In the genomic region with DNA sequence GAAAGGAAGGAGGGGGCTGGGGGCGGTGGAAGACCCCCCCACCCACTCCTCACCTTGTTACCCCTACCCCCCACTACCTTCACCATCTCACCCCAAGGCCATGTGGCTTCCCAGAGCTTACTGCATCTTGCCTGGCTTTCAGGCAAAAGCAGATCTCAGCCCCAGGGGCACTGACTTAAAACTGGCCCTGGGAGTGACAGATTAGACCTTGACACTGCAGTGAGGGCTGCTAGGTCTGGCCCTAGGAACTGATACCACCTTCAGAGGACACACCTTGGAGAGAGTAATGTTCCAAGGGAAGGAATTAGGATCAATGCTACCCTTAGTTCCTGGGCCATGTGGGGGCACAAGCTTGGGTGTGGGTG, we compare ENCODE assay signal across 8 mouse cellular contexts. TPM values are rescaled to one million over a fixed set of nuclear protein-coding genes. Genes with fewer than 3 reads are reported as not detected.
DNase-seq lines count a peak whose midpoint lies in the region; ATAC-seq lines count a peak whose summit lies in the region.

No protein-coding gene starts in this region.

- peak overlapping the region; percentile 95 for H3K4me3 ChIP-seq in lung, embryonic 15.5 days
- peak overlapping the region; percentile 82 for H3K4me3 ChIP-seq in hindbrain, embryonic 11.5 days (ENCODE audit: low read depth, low read length)
- H3K4me3 ChIP-seq in midbrain, embryonic 11.5 days (ENCODE audit: low read depth, low read length), result peak overlapping the region; percentile 72

- H3K36me3 ChIP-seq in lung, embryonic 15.5 days, result no peaks in the 10 kb centered on the region
- no peaks in the 10 kb centered on the region for H3K36me3 ChIP-seq in hindbrain, embryonic 11.5 days (ENCODE audit: control insufficient read depth, insufficient read depth, low read length)
- no peaks in the 10 kb centered on the region for H3K36me3 ChIP-seq in midbrain, embryonic 11.5 days (ENCODE audit: control insufficient read depth, insufficient read depth, low read length)

- no peaks in the 10 kb centered on the region for H3K27me3 ChIP-seq in lung, embryonic 15.5 days
- no peaks in the 10 kb centered on the region for H3K27me3 ChIP-seq in hindbrain, embryonic 11.5 days (ENCODE audit: control insufficient read depth, insufficient read depth, low read length)
- no peaks in the 10 kb centered on the region for H3K27me3 ChIP-seq in midbrain, embryonic 11.5 days (ENCODE audit: control insufficient read depth, insufficient read depth, low read length)

- H3K9me3 ChIP-seq in lung, embryonic 15.5 days, result no peaks in the 10 kb centered on the region
- no peaks in the 10 kb centered on the region for H3K9me3 ChIP-seq in hindbrain, embryonic 11.5 days (ENCODE audit: control insufficient read depth, low read length)
- H3K9me3 ChIP-seq in midbrain, embryonic 11.5 days (ENCODE audit: control insufficient read depth, low read length), result no peaks in the 10 kb centered on the region

- H3K4me2 ChIP-seq in lung, embryonic 15.5 days, result peak overlapping the region; percentile 94
- H3K4me2 ChIP-seq in hindbrain, embryonic 11.5 days (replicated peaks; ENCODE audit: low read depth, low read length), result peak overlapping the region; percentile 76
- peak overlapping the region; percentile 86 for H3K4me2 ChIP-seq in midbrain, embryonic 11.5 days

- no CpG with 5 or more reads among the region's 1 CpGs for WGBS in lung, embryonic 15.5 days
- no CpG with 5 or more reads among the region's 1 CpGs for WGBS in hindbrain, embryonic 11.5 days
- WGBS in midbrain, embryonic 11.5 days, result 0% methylated on average over 1 of the region's 1 CpGs

- no peak; the same call in 1 of the 2 replicates for ATAC-seq in lung, embryonic 15.5 days (ENCODE audit: borderline replicate concordance, extremely low read depth, low FRiP score, low TSS enrichment)
- ATAC-seq in hindbrain, embryonic 11.5 days (ENCODE audit: low FRiP score), result peak; percentile 81
- ATAC-seq in midbrain, embryonic 11.5 days (ENCODE audit: low FRiP score), result no peak; the same call in 1 of the 2 replicates
- ATAC-seq in erythroid progenitor cell, adult 5-6 weeks (replicated peaks; ENCODE audit: low FRiP score, poor library complexity, severe bottlenecking), result no peak

- peaks cover 6% of the 10 kb centered on the region; the same call in 1 of the 2 replicates for H3K4me1 ChIP-seq in lung, embryonic 15.5 days
- H3K4me1 ChIP-seq in hindbrain, embryonic 11.5 days (replicated peaks; ENCODE audit: control insufficient read depth, insufficient read depth, low read length), result no peaks in the 10 kb centered on the region
- peaks cover 2% of the 10 kb centered on the region; the same call in 1 of the 2 replicates for H3K4me1 ChIP-seq in midbrain, embryonic 11.5 days (ENCODE audit: control insufficient read depth, insufficient read depth, low read length)

- no peak overlapping the region for H3K9ac ChIP-seq in lung, embryonic 15.5 days
- peak overlapping the region; percentile 88 for H3K9ac ChIP-seq in hindbrain, embryonic 11.5 days (ENCODE audit: low read depth, low read length)
- H3K9ac ChIP-seq in midbrain, embryonic 11.5 days (ENCODE audit: low read length), result peak overlapping the region; percentile 87

- no peak for DNase-seq in lung, postnatal 36 days
- peak; percentile 12 for DNase-seq in cerebellum, adult 9-10 months
- DNase-seq in hindbrain, embryonic 11.5 days (ENCODE audit: low spot score), result no peak
- DNase-seq in midbrain, embryonic 11.5 days (ENCODE audit: low spot score, missing footprints), result no peak
- no peak for DNase-seq in urinary bladder, adult 18-20 months (ENCODE audit: low spot score in 2 of 2)
- no peak for DNase-seq in urinary bladder, adult 2 months (ENCODE audit: low spot score)

- H3K27ac ChIP-seq in lung, embryonic 15.5 days, result no peak overlapping the region
- no peak overlapping the region for H3K27ac ChIP-seq in hindbrain, embryonic 11.5 days (ENCODE audit: low read depth, low read length)
- H3K27ac ChIP-seq in midbrain, embryonic 11.5 days (ENCODE audit: low read depth, low read length), result no peak overlapping the region

RNA-seq across cellular contexts. Expression of gene Suclg2, which starts 0.4 kb away (rescaled TPM):
- polyA plus RNA-seq in lung, embryonic 15.5 days (2015; fragmentation: Nextera tagmentation; extraction: Ambion mirVana), result 69.3 and 69.8 TPM in 2 replicates
- polyA plus RNA-seq in hindbrain, embryonic 11.5 days (2014; fragmentation: Nextera tagmentation; extraction: Ambion mirVana), result 38.1 and 43.2 TPM in 2 replicates
- 40.8 and 49.3 TPM in 2 replicates for polyA plus RNA-seq in midbrain, embryonic 11.5 days (2014; fragmentation: Nextera tagmentation; extraction: Ambion mirVana)
- total RNA-seq in erythroid progenitor cell, adult 5-6 weeks (2015; ENCODE audit: low replicate concordance), result 7.9 and 8.0 TPM in 2 replicates
- total RNA-seq in erythroid progenitor cell, adult 5-6 weeks (2017; ENCODE audit: low replicate concordance), result 9.5 and 37.1 TPM in 2 replicates
- polyA plus RNA-seq in urinary bladder, adult 2 months (2012; rRNA removed), result 54.8 and 57.8 TPM in 2 replicates
